Comparison of ENCODE assay signal across 22 mouse cellular contexts in the genomic region with DNA sequence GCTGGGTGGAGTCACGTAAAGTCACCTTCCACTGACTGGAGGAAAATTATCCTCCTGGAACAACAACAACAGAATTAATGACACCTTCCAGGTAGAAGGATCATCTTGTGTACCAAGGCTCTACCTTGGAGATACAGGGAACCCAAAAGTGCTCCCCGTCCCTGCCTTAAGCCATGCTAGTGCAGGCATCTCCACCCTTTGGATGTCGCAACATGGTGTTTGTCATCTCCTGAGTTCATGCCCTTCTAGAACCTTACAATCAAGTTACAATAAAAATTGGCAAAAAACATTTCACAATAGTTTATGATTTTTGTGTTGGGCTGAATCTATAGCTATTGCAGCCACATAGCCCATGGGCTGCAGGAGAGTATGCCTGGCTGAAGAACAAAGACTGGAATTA.
A peak's percentile ranks its signal among the peaks of the same experiment; 100 is the strongest.
DNase-seq lines count a peak whose midpoint lies in the region; ATAC-seq and TF ChIP-seq lines count a peak whose summit lies in the region.
"Had no signal": no experiment of that assay in that cellular context is flagged by ENCODE, and none has a peak within 500 bp of the region (broad histone marks: within the 10 kb centered on the region; RNA-seq: fewer than 3 reads in every experiment).

No protein-coding gene starts in this region.

- TF ChIP-seq POLR2A in liver, adult 2 months (IDR thresholded peaks at IDR 0.05; ENCODE audit: extremely low read depth, insufficient read depth, low read length) = no peak

- no peak overlapping the region for H3K9ac ChIP-seq in liver, adult 2 months (ENCODE audit: low read depth, low read length)
- H3K9ac ChIP-seq in liver, embryonic 12.5 days = no peak overlapping the region

- H3K4me1 ChIP-seq in liver, adult 2 months (ENCODE audit: control insufficient read depth, insufficient read depth, low read length) = peaks cover 7% of the 10 kb centered on the region; the same call in 1 of the 2 replicates
- H3K4me1 ChIP-seq in liver, embryonic 12.5 days = peaks cover 6% of the 10 kb centered on the region; the same call in 1 of the 2 replicates

- WGBS in liver, adult 2 months = 64% methylated on average over 3 of the region's 3 CpGs
- 66% methylated on average over 3 of the region's 3 CpGs for WGBS in liver, embryonic 12.5 days (ENCODE audit: insufficient replicate concordance)

- H3K36me3 ChIP-seq in liver, adult 2 months (ENCODE audit: control insufficient read depth, insufficient read depth, low read length) = no peaks in the 10 kb centered on the region
- H3K36me3 ChIP-seq in liver, embryonic 12.5 days = no peaks in the 10 kb centered on the region
- H3K36me3 ChIP-seq: G1E had no signal

- H3K9me3 ChIP-seq in liver, embryonic 12.5 days (replicated peaks) = no peaks in the 10 kb centered on the region

- no peak overlapping the region for H3K4me3 ChIP-seq in liver, adult 2 months (ENCODE audit: insufficient read depth, low read depth, low read length)
- H3K4me3 ChIP-seq in liver, embryonic 12.5 days = no peak overlapping the region

- intact Hi-C loops in heart, postnatal 25 days (cut with DNase I) = no loop called here

- ATAC-seq in liver, embryonic 12.5 days = no peak
- peak; percentile 63 for ATAC-seq in granulocyte monocyte progenitor cell, adult 5-6 weeks (replicated peaks; ENCODE audit: poor library complexity, severe bottlenecking)
- peak; percentile 79 for ATAC-seq in megakaryocyte, adult 5-6 weeks (ENCODE audit: poor library complexity, severe bottlenecking)
- no peak; the same call in 1 of the 2 replicates for ATAC-seq in monocyte, adult 5-6 weeks (replicated peaks; ENCODE audit: insufficient number of reproducible peaks, low FRiP score, low TSS enrichment, poor library complexity, severe bottlenecking)
- ATAC-seq: activated CD4-positive, CD25-positive, alpha-beta regulatory T cell, adult 4 months; CD4-positive, CD25-positive, alpha-beta regulatory T cell, adult 4 months; Patski had no signal

- no peaks in the 10 kb centered on the region for H3K27me3 ChIP-seq in liver, adult 2 months (ENCODE audit: control insufficient read depth, insufficient read depth, low read length)
- H3K27me3 ChIP-seq in liver, embryonic 12.5 days (replicated peaks) = no peaks in the 10 kb centered on the region
- H3K27me3 ChIP-seq: CH12.LX, Patski had no signal

- peak; percentile 42 for DNase-seq in liver, adult 2 months (ENCODE audit: extremely low read depth, low read depth, low spot score)
- DNase-seq in fat pad, adult 2 months (ENCODE audit: extremely low read depth, low read depth, low spot score) = peak; percentile 25
- DNase-seq in heart, postnatal 25 days (ENCODE audit: low spot score) = no peak
- no peak for DNase-seq in frontal cortex, postnatal 25 days (ENCODE audit: low spot score in 2 of 2)
- DNase-seq: adrenal gland, adult 2 months; adrenal gland, adult 8-10 months; adrenal gland, postnatal 10 days; adrenal gland, postnatal 14 days; adrenal gland, postnatal 25 days; adrenal gland, postnatal 36 days; B cell, adult 2 months; cerebellum, adult 11 months; cerebellum, adult 11-12 months had no signal

- no peak overlapping the region for H3K4me2 ChIP-seq in liver, embryonic 12.5 days

- no peak overlapping the region for H3K27ac ChIP-seq in liver, adult 2 months (replicated peaks; ENCODE audit: insufficient read depth, low read depth, low read length)
- H3K27ac ChIP-seq in liver, embryonic 12.5 days = no peak overlapping the region

- no peaks in the 10 kb centered on the region for H3K79me2 ChIP-seq in liver, adult 2 months (ENCODE audit: control insufficient read depth, insufficient read depth, low read length)

- no peak for TF ChIP-seq CTCF in liver, adult 2 months (IDR thresholded peaks at IDR 0.05; ENCODE audit: low read depth, low read length)

Comparison
In these comparisons a context has a peak if more than half of its experiments do, and no peak if none do; other contexts are left out.
1. DNase-seq: peak in liver, adult 2 months (single experiment) and fat pad, adult 2 months (single experiment); none in heart, postnatal 25 days (single experiment) and frontal cortex, postnatal 25 days (0 of 2).
2. ATAC-seq: peak in granulocyte monocyte progenitor cell, adult 5-6 weeks (single experiment) and megakaryocyte, adult 5-6 weeks (single experiment); none in liver, embryonic 12.5 days (single experiment) and monocyte, adult 5-6 weeks (single experiment).